Mouse (Mus musculus): ENCODE measurements at regions not wholly inside any gene's neighbourhood (a gene's known extent, or its start where the extent isn't known, plus 50 kb on each side); places are given as distances from the start of the nearest gene placed in this dataset.

GRCm38 (mm10) chr4:75819193-75819603 lies 541.1 kb upstream of the Dmac1 start:
- Histone ChIP-seq H3K27ac (ENCODE audit: insufficient read depth, low read depth) (no peak overlapping the region), H3K36me3 (replicated peaks in 1 of 2; ENCODE audit: control insufficient read depth in 1 of 2, insufficient read depth in 1 of 2, low read length in 1 of 2) (no peaks in the 10 kb centered on the region), H3K4me3 (replicated peaks in 1 of 3; ENCODE audit: low read depth in 2 of 3, low read length in 2 of 3, poor library complexity in 1 of 3) (no peak overlapping the region), H3K9me3 (replicated peaks; ENCODE audit: low read length) (peaks cover 58% of the 10 kb centered on the region), H3K4me1 (ENCODE audit: control insufficient read depth in 1 of 2, insufficient read depth in 2 of 2) (no peaks in the 10 kb centered on the region), H3K27me3 (replicated peaks) (no peaks in the 10 kb centered on the region), H3K9ac (ENCODE audit: insufficient read depth, low read depth) (no peak overlapping the region), H3K79me2 (replicated peaks; ENCODE audit: control insufficient read depth, extremely low read depth, insufficient read depth, poor library complexity, severe bottlenecking) (no peaks in the 10 kb centered on the region), H3K4me2 (ENCODE audit: insufficient read depth, low read depth, poor library complexity, severe bottlenecking) (no peak overlapping the region)
- in situ Hi-C loops (cut with MboI; ENCODE audit: low pct_ligation_motif_present, low pct_unique_long_range_greater_than_20kb, low sequenced_read_pairs): no loop called here
- dilution Hi-C loops (cut with MboI; ENCODE audit: extremely low pct_ligation_motif_present, extremely low pct_unique_long_range_greater_than_20kb, low sequenced_read_pairs): no loop called here
- DNase-seq (ENCODE audit: extremely low read depth): no peak
- no peak for TF ChIP-seq NELFE (IDR thresholded peaks at IDR 0.05; ENCODE audit: low read depth, low read length)
- no peak for TF ChIP-seq PAX5 (IDR thresholded peaks at IDR 0.05; ENCODE audit: low read length)
- TF ChIP-seq ZNF384 (IDR thresholded peaks at IDR 0.05; ENCODE audit: low read depth, low read length): no peak
- TF ChIP-seq ELF1 (IDR thresholded peaks at IDR 0.05; ENCODE audit: low read depth, low read length): no peak
- TF ChIP-seq TCF12 (IDR thresholded peaks at IDR 0.05; ENCODE audit: low read depth, low read length): no peak
- TF ChIP-seq MAFK (IDR thresholded peaks at IDR 0.05; ENCODE audit: insufficient replicate concordance, low read length): no peak
- TF ChIP-seq USF2 (conservative IDR thresholded peaks at IDR 0.05; ENCODE audit: low read depth, low read length): no peak
- TF ChIP-seq IRF4 (IDR thresholded peaks at IDR 0.05; ENCODE audit: low read depth, low read length): no peak
- no peak for TF ChIP-seq GABPA (IDR thresholded peaks at IDR 0.05; ENCODE audit: insufficient replicate concordance, low read depth, low read length)
- TF ChIP-seq CTCF (conservative IDR thresholded peaks at IDR 0.05 in 1 of 2, IDR thresholded peaks at IDR 0.05 in 1 of 2; ENCODE audit: low read depth in 2 of 2, low read length in 2 of 2): no peak
- TF ChIP-seq E2F4 (IDR thresholded peaks at IDR 0.05; ENCODE audit: insufficient replicate concordance, low read depth, low read length): no peak
- no peak for TF ChIP-seq HCFC1 (IDR thresholded peaks at IDR 0.05; ENCODE audit: low read depth, low read length)
- TF ChIP-seq CHD2 (IDR thresholded peaks at IDR 0.05; ENCODE audit: low read length): no peak
- TF ChIP-seq ETS1 (conservative IDR thresholded peaks at IDR 0.05; ENCODE audit: low read depth, low read length): no peak
- TF ChIP-seq UBTF (IDR thresholded peaks at IDR 0.05; ENCODE audit: low read depth, low read length): no peak

- Histone ChIP-seq H3K36me3 (replicated peaks in 1 of 2; ENCODE audit: control insufficient read depth in 1 of 2, insufficient read depth in 1 of 2, low read length in 1 of 2) (no peaks in the 10 kb centered on the region), H3K27ac (ENCODE audit: insufficient read depth, low read depth) (no peak overlapping the region), H3K4me1 (ENCODE audit: control insufficient read depth in 1 of 2, insufficient read depth in 2 of 2) (no peaks in the 10 kb centered on the region), H3K9me3 (replicated peaks; ENCODE audit: low read length) (peaks cover 48% of the 10 kb centered on the region), H3K4me3 (replicated peaks in 1 of 3; ENCODE audit: low read depth in 2 of 3, low read length in 2 of 3, poor library complexity in 1 of 3) (no peak overlapping the region), H3K79me2 (replicated peaks; ENCODE audit: control insufficient read depth, extremely low read depth, insufficient read depth, poor library complexity, severe bottlenecking) (no peaks in the 10 kb centered on the region), H3K9ac (ENCODE audit: insufficient read depth, low read depth) (no peak overlapping the region), H3K4me2 (ENCODE audit: insufficient read depth, low read depth, poor library complexity, severe bottlenecking) (no peak overlapping the region), H3K27me3 (replicated peaks) (no peaks in the 10 kb centered on the region)
- in situ Hi-C loops (cut with MboI; ENCODE audit: low pct_ligation_motif_present, low pct_unique_long_range_greater_than_20kb, low sequenced_read_pairs) (no loop called here), dilution Hi-C loops (cut with MboI; ENCODE audit: extremely low pct_ligation_motif_present, extremely low pct_unique_long_range_greater_than_20kb, low sequenced_read_pairs) (no loop called here)
- TF ChIP-seq KAT2A (IDR thresholded peaks at IDR 0.05; ENCODE audit: insufficient replicate concordance, low read length): no peak
- TF ChIP-seq RCOR1 (conservative IDR thresholded peaks at IDR 0.05; ENCODE audit: low read depth, low read length): no peak
- no peak for TF ChIP-seq TCF12 (IDR thresholded peaks at IDR 0.05; ENCODE audit: low read depth, low read length)
- TF ChIP-seq RAD21 (IDR thresholded peaks at IDR 0.05; ENCODE audit: low read depth, low read length): no peak
- no peak for TF ChIP-seq MEF2A (IDR thresholded peaks at IDR 0.05; ENCODE audit: borderline replicate concordance, low read depth, low read length)
- TF ChIP-seq ETS1 (conservative IDR thresholded peaks at IDR 0.05; ENCODE audit: low read depth, low read length): no peak
- no peak for TF ChIP-seq MXI1 (IDR thresholded peaks at IDR 0.05; ENCODE audit: low read depth, low read length)
- DNase-seq (ENCODE audit: extremely low read depth): no peak
Observed at GRCm38 (mm10) chr4:75816026-75816425, 537.9 kb upstream of the Dmac1 start.

All from CH12.LX (cell line).